In genomic region chr10:79533126-79533911, GRCm38 (mm10) we compare ENCODE assay signal across 8 mouse cellular contexts. TPM values are rescaled to one million over a fixed set of nuclear protein-coding genes. Genes with fewer than 3 reads are reported as not detected.
DNase-seq lines count a peak whose midpoint lies in the region; ATAC-seq and TF ChIP-seq lines count a peak whose summit lies in the region.

Plpp2 (minus strand) TSS chr10:79533796.

- no peaks in the 10 kb centered on the region for H3K4me1 ChIP-seq in cortical plate, adult 2 months (ENCODE audit: control insufficient read depth, insufficient read depth, low read length)

- TF ChIP-seq CTCF in cortical plate, adult 2 months (IDR thresholded peaks at IDR 0.05; ENCODE audit: extremely low read depth, insufficient read depth, low read length): no peak

- intact Hi-C loops in left cerebral cortex, postnatal 4 days (cut with DNase I): no loop called here

- H3K4me3 ChIP-seq in cortical plate, adult 2 months (ENCODE audit: insufficient read depth, low read length): peak within 1 kb of the TSS; percentile 17

- peak; percentile 79 to 84 for DNase-seq in adrenal gland, adult 18-20 months (ENCODE audit: low spot score in 2 of 2)
- peak; percentile 46 for DNase-seq in gastrocnemius, postnatal 25 days
- DNase-seq in left cerebral cortex, postnatal 4 days: peak; percentile 60
- DNase-seq in mesoderm, embryonic 11.5 days (ENCODE audit: low read depth, low spot score): peak; percentile 82
- DNase-seq in right cerebral cortex, postnatal 25 days: peak; percentile 9
- DNase-seq in yolk sac, embryonic 10.5 days (ENCODE audit: low spot score): peak; percentile 89

- no peak within 1 kb of the TSS for H3K27ac ChIP-seq in cortical plate, adult 2 months (ENCODE audit: insufficient read depth, low read length)

- ATAC-seq in inflammation-experienced regulatory T-cells, adult 6 months: peak; percentile 68

- TF ChIP-seq POLR2A in cortical plate, adult 2 months (IDR thresholded peaks at IDR 0.05; ENCODE audit: extremely low read depth, insufficient read depth, low read length): no peak

RNA-seq across cellular contexts. Expression of gene Plpp2, which starts in this region (rescaled TPM):
- total RNA-seq in adrenal gland, adult 18-20 months (2021): 10 to 100 TPM; 13.3 to 35.7 TPM
- polyA plus RNA-seq in cortical plate, adult 2 months (2012; rRNA removed): 3.4 and 3.6 TPM in 2 replicates
- 1 to 10 TPM in 1 of 2 experiments, under 1 TPM in 1; 0.84 to 1.2 TPM for total RNA-seq in gastrocnemius, postnatal 25 days (2021)
- polyA plus RNA-seq in inflammation-experienced regulatory T-cells, adult 6 months (2017; shearing (Covaris generic)): 1 to 10 TPM; 2.4 to 5.8 (median 2.9) TPM
- total RNA-seq in left cerebral cortex, postnatal 4 days (2021): 1 to 10 TPM; 7.9 to 9.4 TPM

Comparison
In these comparisons a context has a peak if more than half of its experiments do, and no peak if none do; other contexts are left out.
1. DNase-seq: peak in every context shown above with its lines; median percentile 89 in yolk sac, embryonic 10.5 days; 82 in mesoderm, embryonic 11.5 days; 82 in adrenal gland, adult 18-20 months; 60 in left cerebral cortex, postnatal 4 days; 46 in gastrocnemius, postnatal 25 days; 9 in right cerebral cortex, postnatal 25 days.